In genomic region chr4:131826905-131827304, GRCm38 (mm10) we compare ENCODE assay signal across 9 mouse cellular contexts. TPM values are rescaled to one million over a fixed set of nuclear protein-coding genes. Genes with fewer than 3 reads are reported as not detected.
DNase-seq lines count a peak whose midpoint lies in the region; ATAC-seq and TF ChIP-seq lines count a peak whose summit lies in the region.
"Had no signal": no experiment of that assay in that cellular context is flagged by ENCODE, and none has a peak within 500 bp of the region (broad histone marks: within the 10 kb centered on the region; RNA-seq: fewer than 3 reads in every experiment).

No protein-coding gene starts in this region.

- H3K4me3 ChIP-seq in forebrain, postnatal 0 days (ENCODE audit: low read depth, low read length) = no peak overlapping the region
- no peak overlapping the region for H3K4me3 ChIP-seq in limb, embryonic 13.5 days
- H3K4me3 ChIP-seq: heart, embryonic 15.5 days had no signal

- H3K27ac ChIP-seq in forebrain, postnatal 0 days (ENCODE audit: low read depth, low read length) = no peak overlapping the region
- H3K27ac ChIP-seq in limb, embryonic 13.5 days = peak overlapping the region; percentile 33; the same call in 1 of the 2 replicates
- H3K27ac ChIP-seq: heart, embryonic 15.5 days; liver, embryonic 14.5 days had no signal

- H3K4me1 ChIP-seq in forebrain, postnatal 0 days (ENCODE audit: insufficient read depth) = no peaks in the 10 kb centered on the region
- peaks cover 18% of the 10 kb centered on the region for H3K4me1 ChIP-seq in limb, embryonic 13.5 days
- H3K4me1 ChIP-seq: heart, embryonic 15.5 days had no signal

- no peak overlapping the region for H3K4me2 ChIP-seq in forebrain, postnatal 0 days (ENCODE audit: low read depth)
- 0 out of 2 replicates have a peak overlapping the region, but pooled peaks have one; percentile 3 for H3K4me2 ChIP-seq in limb, embryonic 13.5 days (replicated peaks)
- H3K4me2 ChIP-seq: heart, embryonic 15.5 days had no signal

- no peak overlapping the region for H3K9ac ChIP-seq in forebrain, postnatal 0 days
- no peak overlapping the region for H3K9ac ChIP-seq in limb, embryonic 13.5 days
- H3K9ac ChIP-seq: heart, embryonic 15.5 days; liver, embryonic 14.5 days had no signal

- H3K9me3 ChIP-seq in forebrain, postnatal 0 days (ENCODE audit: low read length) = no peaks in the 10 kb centered on the region
- H3K9me3 ChIP-seq in limb, embryonic 13.5 days = no peaks in the 10 kb centered on the region
- H3K9me3 ChIP-seq: heart, embryonic 15.5 days had no signal

- H3K27me3 ChIP-seq in forebrain, postnatal 0 days (ENCODE audit: insufficient read depth, low read length) = no peaks in the 10 kb centered on the region
- no peaks in the 10 kb centered on the region for H3K27me3 ChIP-seq in limb, embryonic 13.5 days

- no peak for TF ChIP-seq CTCF in forebrain, postnatal 0 days (IDR thresholded peaks at IDR 0.05; ENCODE audit: low read depth)

- ATAC-seq in forebrain, postnatal 0 days = peak; percentile 54; the same call in 1 of the 2 replicates
- peak; percentile 68 for ATAC-seq in limb, embryonic 13.5 days (ENCODE audit: low FRiP score, low read depth)

- DNase-seq in 3T3-L1 (ENCODE audit: low read depth, low spot score) = peak; percentile 48
- peak; percentile 71 for DNase-seq in MN1 (ENCODE audit: low spot score)
- no peak for DNase-seq in forebrain, postnatal 0 days
- no peak for DNase-seq in left cerebral cortex, adult 9 months (ENCODE audit: low spot score in 2 of 2)
- no peak for DNase-seq in cerebellum, adult 11 months
- no peak for DNase-seq in gastrocnemius, adult 8-10 months (ENCODE audit: low spot score in 2 of 2)

- 6% methylated on average over 6 of the region's 6 CpGs for WGBS in forebrain, postnatal 0 days
- 5% methylated on average over 6 of the region's 6 CpGs for WGBS in limb, embryonic 13.5 days

- no peaks in the 10 kb centered on the region for H3K36me3 ChIP-seq in forebrain, postnatal 0 days (ENCODE audit: insufficient read depth)
- H3K36me3 ChIP-seq in limb, embryonic 13.5 days = no peaks in the 10 kb centered on the region
- H3K36me3 ChIP-seq: heart, embryonic 15.5 days had no signal

RNA-seq across cellular contexts. Expression of gene Ptpru, which starts 11.2 kb away (rescaled TPM):
- 18.5 and 27.4 TPM in 2 replicates for total RNA-seq in forebrain, postnatal 0 days (2014; rRNA removed)
- 15.0 and 21.2 TPM in 2 replicates for polyA plus RNA-seq in forebrain, postnatal 0 days (2015; fragmentation: Nextera tagmentation; extraction: Ambion mirVana)
- 14.6 and 20.0 TPM in 2 replicates for polyA plus RNA-seq in limb, embryonic 13.5 days (2015; fragmentation: Nextera tagmentation; extraction: Ambion mirVana)
- 1 to 10 TPM in 2 of 4 experiments, under 1 TPM in 2; 0.39 to 1.3 (median 0.98) TPM for total RNA-seq in gastrocnemius, adult 8-10 months (2022)

RNA-seq across cellular contexts. Expression of gene Mecr, which starts 16.4 kb away (rescaled TPM):
- total RNA-seq in forebrain, postnatal 0 days (2014; rRNA removed) = 20.3 and 22.2 TPM in 2 replicates
- 31.8 and 32.1 TPM in 2 replicates for polyA plus RNA-seq in forebrain, postnatal 0 days (2015; fragmentation: Nextera tagmentation; extraction: Ambion mirVana)
- 40.5 and 44.1 TPM in 2 replicates for polyA plus RNA-seq in limb, embryonic 13.5 days (2015; fragmentation: Nextera tagmentation; extraction: Ambion mirVana)
- total RNA-seq in gastrocnemius, adult 8-10 months (2022) = 10 to 100 TPM; 22.8 to 27.8 (median 25.1) TPM

RNA-seq across cellular contexts. Expression of gene Srsf4, which starts 46.5 kb away (rescaled TPM):
- total RNA-seq in forebrain, postnatal 0 days (2014; rRNA removed) = 28.2 and 49.4 TPM in 2 replicates
- polyA plus RNA-seq in forebrain, postnatal 0 days (2015; fragmentation: Nextera tagmentation; extraction: Ambion mirVana) = 81.3 and 99.7 TPM in 2 replicates
- polyA plus RNA-seq in limb, embryonic 13.5 days (2015; fragmentation: Nextera tagmentation; extraction: Ambion mirVana) = 123 and 129 TPM in 2 replicates
- 10 to 100 TPM; 23.6 to 31.8 (median 26.0) TPM for total RNA-seq in gastrocnemius, adult 8-10 months (2022)

Comparison
In these comparisons a context has a peak if more than half of its experiments do, and no peak if none do; other contexts are left out.
1. DNase-seq: peak in 3T3-L1 (single experiment) and MN1 (single experiment); none in forebrain, postnatal 0 days (single experiment), left cerebral cortex, adult 9 months (0 of 2), cerebellum, adult 11 months (single experiment) and gastrocnemius, adult 8-10 months (0 of 2).